Mouse (Mus musculus) neural tube, embryonic 14.5 days (tissue): ENCODE data around the gene Dock9. TPM values are rescaled to one million over a fixed set of nuclear protein-coding genes. Genes with fewer than 3 reads are reported as not detected.

ENCODE experiments used
- ATAC-seq: fragments of 200-750 bp; cut with Nextera tagmentation; 2 replicates; pipeline ENCODE4 v1.8.0; 2017; ENCODE audit warnings: low read depth, mild to moderate bottlenecking, moderate TSS enrichment, moderate library complexity
- H3K27ac ChIP-seq: fragments of 300-500 bp; sonication (generic); 2 replicates; pipeline ENCODE4 v1.5.1; 2014; ENCODE audit warnings: low read depth, mild to moderate bottlenecking, control low read depth, low read length, moderate library complexity, mixed read lengths
- H3K27me3 ChIP-seq: fragments of 300-500 bp; sonication (generic); 2 replicates; pipeline ENCODE4 v1.6.1; 2014; ENCODE audit warnings: low read length; ENCODE audit not compliant: control insufficient read depth, insufficient read depth
- H3K36me3 ChIP-seq: fragments of 300-500 bp; sonication (generic); 2 replicates; pipeline ENCODE4 v1.6.1; 2014; ENCODE audit warnings: low read length, mixed read lengths; ENCODE audit not compliant: control insufficient read depth, insufficient read depth
- H3K4me1 ChIP-seq: fragments of 300-500 bp; sonication (generic); 2 replicates; pipeline ENCODE4 v1.6.1; 2014; ENCODE audit warnings: low read length; ENCODE audit not compliant: control insufficient read depth, insufficient read depth
- H3K4me2 ChIP-seq: fragments of 300-500 bp; sonication (generic); 2 replicates; pipeline ENCODE4 v1.6.1; 2014; ENCODE audit warnings: mild to moderate bottlenecking, low read depth, low read length, control low read depth
- H3K4me3 ChIP-seq: fragments of 300-500 bp; sonication (generic); 2 replicates; pipeline ENCODE4 v1.5.1; 2014; ENCODE audit warnings: low read depth, low read length, control low read depth, mixed read lengths
- H3K9ac ChIP-seq: fragments of 300-500 bp; sonication (generic); replicated peaks from 2 replicates; pipeline ENCODE4 v1.6.1; 2014; ENCODE audit warnings: low read depth, mild to moderate bottlenecking, control low read depth, low read length, mixed read lengths
- H3K9me3 ChIP-seq: fragments of 300-500 bp; sonication (generic); 2 replicates; pipeline ENCODE4 v1.6.1; 2016; ENCODE audit warnings: low read length; ENCODE audit not compliant: control insufficient read depth
- WGBS: fragments of 180-500 bp; shearing (Covaris S2); extraction: QIAGEN DNeasy Blood & Tissue Kit; methylation state at CpG from one replicate; pipeline ENCODE4 v1.1.7; 2014; 5-methylcytosine and 5-hydroxymethylcytosine counted together
- polyA plus RNA-seq: library from polyadenylated mRNA; unstranded; fragments of >200 nt; fragmentation: Nextera tagmentation; extraction: Ambion mirVana; gene quantifications from 2 replicates; pipeline ENCODE4 v1.2.1, GENCODE M21; 2014

Dock9 gene
- polyA plus RNA-seq, 1 experiment from 2014 or later, result 13.2 TPM

DNA sequence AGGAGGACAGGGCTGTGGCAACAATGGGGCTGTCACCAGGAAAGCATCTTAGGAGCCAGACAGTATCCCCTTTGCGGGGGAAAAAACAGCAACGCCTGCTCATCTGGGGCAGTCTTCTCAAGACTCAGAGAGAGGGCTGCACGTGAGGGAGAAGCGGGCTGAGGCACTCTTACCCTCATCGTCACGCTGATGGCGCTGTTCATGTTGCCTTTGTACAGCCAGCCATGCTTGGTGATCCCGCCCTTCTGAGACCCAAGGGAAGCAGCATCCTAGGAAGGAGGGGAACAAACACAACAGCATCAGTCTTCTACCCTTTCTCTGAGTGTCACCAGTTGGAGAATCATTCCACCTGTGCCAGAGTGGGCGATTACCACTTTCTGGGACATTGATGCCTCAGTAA lies 139.1 kb downstream of the Dock9 start:
- Histone ChIP-seq H3K27me3 (no peaks in the 10 kb centered on the region), H3K9me3 (no peaks in the 10 kb centered on the region), H3K36me3 (no peaks in the 10 kb centered on the region), H3K4me2 (no peak overlapping the region), H3K4me3 (no peak overlapping the region), H3K9ac (no peak overlapping the region), H3K27ac (no peak overlapping the region), H3K4me1 (no peaks in the 10 kb centered on the region)
- ATAC-seq, result no peak
- 68% methylated on average over 9 of the region's 9 CpGs for WGBS

DNA sequence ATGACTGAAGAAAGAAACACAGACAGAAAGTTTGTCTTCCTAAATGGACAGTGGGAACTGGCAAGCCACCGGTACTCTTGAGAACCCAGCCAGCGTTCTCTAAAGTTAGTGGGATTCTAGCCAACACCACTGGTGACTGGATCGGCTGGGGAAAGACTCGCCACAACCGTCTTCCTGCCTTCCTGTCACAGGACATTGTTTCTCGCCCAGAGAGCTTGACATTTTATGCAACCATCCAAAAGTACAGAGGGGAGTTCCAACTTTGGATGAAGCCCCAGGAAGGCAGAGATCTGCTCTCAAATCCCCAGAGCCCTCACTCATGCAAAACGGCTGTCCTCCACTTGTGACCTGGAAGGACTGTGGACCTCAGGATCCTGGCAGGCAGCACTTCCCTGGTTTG lies 140.0 kb downstream of the Dock9 start:
- no peaks in the 10 kb centered on the region for H3K36me3 ChIP-seq
- no peak overlapping the region for H3K4me3 ChIP-seq
- 82% methylated on average over 7 of the region's 7 CpGs for WGBS
- H3K4me2 ChIP-seq, result no peak overlapping the region
- no peak overlapping the region for H3K9ac ChIP-seq
- H3K27ac ChIP-seq, result no peak overlapping the region
- no peaks in the 10 kb centered on the region for H3K4me1 ChIP-seq
- no peaks in the 10 kb centered on the region for H3K9me3 ChIP-seq
- no peaks in the 10 kb centered on the region for H3K27me3 ChIP-seq
- no peak for ATAC-seq

DNA sequence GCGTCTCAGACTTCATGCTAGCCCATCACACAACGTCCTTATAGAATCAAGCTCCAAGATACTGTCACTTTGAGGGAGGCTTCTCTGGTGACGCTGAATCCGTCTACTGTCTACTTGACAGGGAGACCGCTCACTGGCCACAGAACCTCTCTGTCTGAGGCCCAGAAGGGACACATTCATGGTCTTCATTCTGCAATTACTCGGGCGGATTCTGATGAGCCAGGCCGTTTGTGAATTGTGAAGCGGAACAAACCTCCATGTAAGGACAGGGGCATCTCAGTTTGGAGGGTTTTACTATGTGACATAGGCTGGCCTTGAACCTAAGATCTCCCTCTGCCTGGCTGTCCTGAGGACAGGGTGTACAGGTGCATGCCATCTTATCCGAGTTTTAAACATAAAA lies 140.7 kb downstream of the Dock9 start:
- Histone ChIP-seq H3K9me3 (no peaks in the 10 kb centered on the region), H3K36me3 (no peaks in the 10 kb centered on the region), H3K27ac (no peak overlapping the region), H3K4me3 (no peak overlapping the region), H3K9ac (no peak overlapping the region), H3K4me2 (no peak overlapping the region), H3K27me3 (no peaks in the 10 kb centered on the region), H3K4me1 (no peaks in the 10 kb centered on the region)
- ATAC-seq, result no peak
- WGBS, result 90% methylated on average over 10 of the region's 10 CpGs

DNA sequence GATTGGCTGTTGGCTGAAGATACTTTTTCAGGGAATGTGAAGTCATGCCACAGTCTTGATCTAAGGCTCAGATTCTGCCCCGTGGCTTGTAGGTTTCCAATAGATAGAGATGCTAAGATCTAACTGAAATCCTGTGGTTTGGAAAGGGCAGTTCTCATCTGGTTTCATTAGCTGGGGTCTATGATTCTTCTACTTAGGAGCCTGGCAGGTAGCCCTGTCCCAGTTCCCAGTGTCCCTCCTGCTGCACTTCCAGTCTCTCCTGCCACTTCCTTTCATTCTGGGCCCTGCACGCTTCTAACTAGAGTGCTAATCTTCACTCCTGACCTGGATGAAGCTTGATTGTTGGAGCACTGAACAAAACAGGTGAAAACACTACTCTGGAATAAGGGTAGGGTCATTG lies 142.7 kb downstream of the Dock9 start:
- WGBS, result 84% methylated on average over 2 of the region's 2 CpGs
- no peak overlapping the region for H3K4me3 ChIP-seq
- H3K9me3 ChIP-seq, result no peaks in the 10 kb centered on the region
- H3K27ac ChIP-seq, result no peak overlapping the region
- H3K4me2 ChIP-seq, result no peak overlapping the region
- H3K4me1 ChIP-seq, result no peaks in the 10 kb centered on the region
- H3K36me3 ChIP-seq, result no peaks in the 10 kb centered on the region
- no peak overlapping the region for H3K9ac ChIP-seq
- no peak for ATAC-seq
- no peaks in the 10 kb centered on the region for H3K27me3 ChIP-seq

DNA sequence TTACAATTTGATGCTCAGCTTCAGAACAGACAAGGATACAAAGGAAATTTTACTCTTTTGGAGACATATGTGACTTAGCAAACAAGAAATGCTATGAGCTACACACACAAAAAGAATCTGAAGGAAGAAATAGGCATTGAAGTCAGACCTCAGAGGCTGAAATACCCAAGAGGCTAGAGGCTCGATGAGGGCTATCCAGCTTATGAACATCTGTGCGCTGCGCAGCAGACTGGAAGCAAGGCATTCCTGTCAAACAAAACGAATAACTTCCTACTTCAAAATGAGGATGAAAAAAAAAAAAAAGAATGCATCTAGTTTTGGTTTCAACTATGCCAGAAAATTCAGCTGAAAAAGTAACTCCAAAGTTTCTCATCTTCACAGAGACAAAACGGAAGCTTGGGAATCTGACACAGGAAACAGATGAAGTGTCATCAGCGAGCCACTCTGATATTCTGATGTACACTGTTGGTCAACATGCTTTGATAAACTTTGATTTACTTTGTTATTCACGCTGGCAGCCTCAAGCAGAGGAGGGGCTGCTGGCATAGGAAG lies 143.1 kb downstream of the Dock9 start:
- Histone ChIP-seq H3K27me3 (no peaks in the 10 kb centered on the region), H3K4me2 (no peak overlapping the region), H3K9ac (no peak overlapping the region), H3K9me3 (no peaks in the 10 kb centered on the region), H3K4me1 (no peaks in the 10 kb centered on the region), H3K36me3 (no peaks in the 10 kb centered on the region), H3K27ac (no peak overlapping the region), H3K4me3 (no peak overlapping the region)
- no peak for ATAC-seq
- 70% methylated on average over 7 of the region's 7 CpGs for WGBS

DNA sequence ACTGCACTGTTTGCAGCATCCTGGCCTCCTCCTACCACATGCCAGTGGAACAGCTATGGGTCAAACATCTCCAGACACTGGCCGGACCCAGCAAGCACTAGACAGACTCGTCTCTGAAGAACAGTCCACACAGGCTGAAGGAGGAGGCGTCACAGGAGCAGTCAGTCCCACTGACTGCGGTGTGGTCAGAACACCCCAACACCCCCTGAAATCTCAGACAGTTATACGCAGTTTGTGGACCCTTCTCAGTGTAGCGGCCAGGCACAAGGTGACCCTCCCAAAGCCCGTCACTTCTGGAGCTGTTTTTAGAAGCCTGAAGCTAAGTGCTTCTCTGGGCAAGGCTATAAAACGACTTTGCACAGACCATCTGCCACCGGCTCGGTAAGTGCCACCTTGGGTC lies 143.9 kb downstream of the Dock9 start:
- Histone ChIP-seq H3K4me1 (no peaks in the 10 kb centered on the region), H3K9me3 (no peaks in the 10 kb centered on the region), H3K4me2 (no peak overlapping the region), H3K4me3 (no peak overlapping the region), H3K36me3 (no peaks in the 10 kb centered on the region), H3K27me3 (no peaks in the 10 kb centered on the region), H3K9ac (no peak overlapping the region), H3K27ac (no peak overlapping the region)
- WGBS, result 67% methylated on average over 10 of the region's 10 CpGs
- no peak for ATAC-seq

DNA sequence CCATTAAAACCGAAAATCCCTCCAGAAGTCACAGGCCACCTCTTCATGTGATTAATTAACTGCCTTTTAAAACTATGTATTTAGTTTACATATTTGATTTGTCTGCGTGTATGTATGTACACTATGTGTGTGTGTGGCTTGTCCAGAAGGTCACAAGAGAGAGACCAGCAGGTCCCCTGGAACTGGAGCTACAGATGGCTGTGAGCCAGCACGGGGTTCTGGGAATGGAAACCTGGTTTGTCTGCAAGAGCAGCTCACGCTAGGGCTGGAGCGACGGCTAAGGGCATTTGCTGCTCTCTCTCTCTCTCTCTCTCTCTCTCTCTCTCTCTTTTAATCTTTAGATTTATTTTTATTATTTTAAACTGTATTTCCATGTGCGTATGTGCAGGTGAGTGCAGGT lies 144.4 kb downstream of the Dock9 start:
- Histone ChIP-seq H3K9ac (no peak overlapping the region), H3K27ac (no peak overlapping the region), H3K4me1 (no peaks in the 10 kb centered on the region), H3K4me3 (no peak overlapping the region), H3K36me3 (no peaks in the 10 kb centered on the region), H3K9me3 (no peaks in the 10 kb centered on the region), H3K27me3 (no peaks in the 10 kb centered on the region), H3K4me2 (no peak overlapping the region)
- WGBS, result 78% methylated on average over 7 of the region's 7 CpGs
- no peak for ATAC-seq

DNA sequence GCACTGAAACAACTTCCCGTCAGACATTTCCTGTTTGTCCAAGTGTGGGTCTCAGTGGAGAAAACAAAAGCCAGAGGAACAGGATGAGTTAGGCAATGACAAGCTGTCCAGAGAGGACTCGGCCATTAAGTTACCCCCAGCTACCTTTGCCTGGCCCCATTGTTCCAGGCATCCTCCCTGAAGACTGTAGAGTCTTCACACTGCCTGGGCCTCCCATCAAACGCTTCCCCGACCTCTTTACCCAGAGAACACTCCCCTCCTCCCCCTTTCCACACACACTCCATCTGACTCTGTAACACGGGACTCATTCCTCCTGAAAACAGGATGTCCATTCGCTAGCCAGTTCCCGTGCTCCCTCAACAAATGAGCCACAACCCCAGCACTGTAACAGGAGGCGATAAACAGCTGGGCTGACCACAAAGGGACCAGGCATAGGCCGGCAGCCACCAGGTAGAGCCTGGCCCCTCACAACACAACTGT lies 149.0 kb downstream of the Dock9 start:
- H3K36me3 ChIP-seq, result no peaks in the 10 kb centered on the region
- H3K4me2 ChIP-seq, result no peak overlapping the region
- no peaks in the 10 kb centered on the region for H3K9me3 ChIP-seq
- no peaks in the 10 kb centered on the region for H3K27me3 ChIP-seq
- no peaks in the 10 kb centered on the region for H3K4me1 ChIP-seq
- no peak for ATAC-seq
- WGBS, result 49% methylated on average over 9 of the region's 9 CpGs
- H3K27ac ChIP-seq, result no peak overlapping the region
- no peak overlapping the region for H3K9ac ChIP-seq
- no peak overlapping the region for H3K4me3 ChIP-seq

DNA sequence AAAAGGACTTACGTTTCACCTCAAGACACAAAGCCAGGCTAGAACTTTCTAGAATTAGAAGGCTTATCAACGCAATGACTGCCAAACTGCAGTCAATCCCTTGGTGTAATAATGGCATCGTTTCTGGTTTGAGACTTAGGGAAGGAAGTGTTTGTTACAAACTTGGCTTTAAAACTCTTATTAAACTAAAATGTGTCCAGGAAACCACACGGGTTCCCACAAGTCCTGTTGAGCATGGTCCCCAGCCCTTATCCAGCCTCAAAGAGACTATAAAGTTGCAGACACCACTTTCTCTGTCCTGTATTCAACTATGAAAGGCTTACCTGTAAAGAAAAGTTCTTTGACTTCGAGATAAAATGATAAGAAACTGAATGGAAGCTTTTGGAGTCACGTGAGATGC lies 149.9 kb downstream of the Dock9 start:
- no peaks in the 10 kb centered on the region for H3K9me3 ChIP-seq
- H3K4me1 ChIP-seq, result no peaks in the 10 kb centered on the region
- 91% methylated on average over 6 of the region's 6 CpGs for WGBS
- H3K27ac ChIP-seq, result no peak overlapping the region
- no peak overlapping the region for H3K4me2 ChIP-seq
- H3K9ac ChIP-seq, result no peak overlapping the region
- H3K27me3 ChIP-seq, result no peaks in the 10 kb centered on the region
- H3K4me3 ChIP-seq, result no peak overlapping the region
- H3K36me3 ChIP-seq, result no peaks in the 10 kb centered on the region
- no peak for ATAC-seq
